In the genomic region with DNA sequence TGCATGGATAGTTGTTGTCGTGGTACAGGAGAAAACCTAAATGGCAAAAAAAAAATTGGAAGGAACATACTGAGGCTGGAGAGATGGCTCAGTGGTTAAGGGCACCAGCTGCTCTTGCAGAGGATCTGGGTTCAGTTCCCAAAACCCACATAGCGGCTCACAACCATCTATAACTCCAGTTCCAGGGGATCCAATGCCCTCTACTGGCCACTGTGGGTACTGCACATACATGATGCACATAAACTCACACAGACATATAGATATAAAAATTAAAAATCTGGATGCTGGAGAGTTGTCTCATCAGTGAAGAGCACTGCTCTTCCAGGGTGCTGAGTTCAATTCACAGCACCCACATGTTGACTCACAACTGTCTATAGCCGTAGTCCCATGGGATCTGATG, we compare ENCODE assay signal across 22 mouse cellular contexts.
DNase-seq lines count a peak whose midpoint lies in the region; ATAC-seq and TF ChIP-seq lines count a peak whose summit lies in the region.
"Had no signal": no experiment of that assay in that cellular context is flagged by ENCODE, and none has a peak within 500 bp of the region (broad histone marks: within the 10 kb centered on the region; RNA-seq: fewer than 3 reads in every experiment).

No protein-coding gene starts in this region.

- WGBS in heart, adult 2 months = 96% methylated on average over 3 of the region's 3 CpGs
- 94% methylated on average over 3 of the region's 3 CpGs for WGBS in heart, embryonic 10.5 days
- WGBS in liver, embryonic 14.5 days (ENCODE audit: insufficient replicate concordance) = 76% methylated on average over 3 of the region's 3 CpGs
- WGBS in liver, embryonic 11.5 days = 92% methylated on average over 3 of the region's 3 CpGs

- H3K36me3 ChIP-seq in heart, adult 2 months (ENCODE audit: control insufficient read depth, insufficient read depth, low read length) = no peaks in the 10 kb centered on the region
- no peaks in the 10 kb centered on the region for H3K36me3 ChIP-seq in heart, embryonic 10.5 days
- H3K36me3 ChIP-seq in liver, embryonic 14.5 days (replicated peaks; ENCODE audit: control insufficient read depth, insufficient read depth, low read depth) = no peaks in the 10 kb centered on the region
- H3K36me3 ChIP-seq in liver, embryonic 11.5 days (ENCODE audit: control insufficient read depth, insufficient read depth, low read length) = no peaks in the 10 kb centered on the region
- no peaks in the 10 kb centered on the region for H3K36me3 ChIP-seq in E14TG2a.4 (ENCODE audit: insufficient read depth, low read length)
- H3K36me3 ChIP-seq: forebrain, embryonic 15.5 days; heart, embryonic 15.5 days; intestine, embryonic 15.5 days; liver, embryonic 13.5 days; midbrain, embryonic 10.5 days had no signal

- H3K27ac ChIP-seq in heart, adult 2 months = no peak overlapping the region
- no peak overlapping the region for H3K27ac ChIP-seq in heart, embryonic 10.5 days
- H3K27ac ChIP-seq in liver, embryonic 14.5 days = no peak overlapping the region
- H3K27ac ChIP-seq in liver, embryonic 11.5 days (ENCODE audit: low read depth, low read length) = no peak overlapping the region
- H3K27ac ChIP-seq: forebrain, embryonic 15.5 days; heart, embryonic 15.5 days; intestine, embryonic 15.5 days; liver, embryonic 13.5 days; midbrain, embryonic 10.5 days had no signal

- H3K4me3 ChIP-seq in heart, adult 2 months = no peak overlapping the region
- H3K4me3 ChIP-seq in heart, embryonic 10.5 days = no peak overlapping the region
- H3K4me3 ChIP-seq in liver, embryonic 14.5 days (ENCODE audit: insufficient read depth in 1 of 2, low read depth in 2 of 2, low read length in 2 of 2) = no peak overlapping the region
- no peak overlapping the region for H3K4me3 ChIP-seq in liver, embryonic 11.5 days (ENCODE audit: low read depth, low read length)
- no peak overlapping the region for H3K4me3 ChIP-seq in E14TG2a.4 (replicated peaks; ENCODE audit: low read length)
- H3K4me3 ChIP-seq: erythroblast, embryonic 14.5 days; forebrain, embryonic 15.5 days; heart, embryonic 15.5 days; intestine, embryonic 15.5 days; liver, embryonic 13.5 days; midbrain, embryonic 10.5 days had no signal

- DNase-seq in heart, adult 2 months = no peak
- no peak for DNase-seq in heart, embryonic 10.5 days (ENCODE audit: low spot score)
- no peak for DNase-seq in liver, embryonic 14.5 days (ENCODE audit: low read depth in 3 of 3, low spot score in 3 of 3)
- no peak for DNase-seq in liver, embryonic 11.5 days (ENCODE audit: low spot score)
- peak; percentile 23 for DNase-seq in induced T-regulatory cell, adult 2 months (ENCODE audit: low read depth)
- DNase-seq in right cerebral cortex, postnatal 25 days = no peak
- DNase-seq in gastrocnemius, postnatal 4 days (ENCODE audit: low spot score in 2 of 2) = no peak
- DNase-seq: adrenal gland, postnatal 14 days; cerebellum, adult 8-10 months; heart, adult 11 months; kidney, postnatal 10 days; liver, embryonic 13.5 days; lung, postnatal 36 days; right cerebral cortex, postnatal 4 days; thymus, adult 2 months had no signal

- H3K79me2 ChIP-seq in heart, adult 2 months (replicated peaks; ENCODE audit: control insufficient read depth, insufficient read depth, low read length) = no peaks in the 10 kb centered on the region

- no peak overlapping the region for H3K4me2 ChIP-seq in liver, embryonic 14.5 days (ENCODE audit: low read depth)
- no peak overlapping the region for H3K4me2 ChIP-seq in liver, embryonic 11.5 days
- H3K4me2 ChIP-seq: forebrain, embryonic 15.5 days; heart, embryonic 15.5 days; intestine, embryonic 15.5 days; liver, embryonic 13.5 days had no signal

- TF ChIP-seq POLR2A in heart, adult 2 months (IDR thresholded peaks at IDR 0.05; ENCODE audit: insufficient read depth, low read depth, low read length) = no peak

- intact Hi-C loops in heart, adult 2 months (cut with DNase I) = no loop called here

- ATAC-seq in liver, embryonic 14.5 days (ENCODE audit: insufficient read depth) = no peak
- ATAC-seq in liver, embryonic 11.5 days (replicated peaks; ENCODE audit: low FRiP score) = no peak
- ATAC-seq: activated CD4-positive, CD25-positive, alpha-beta regulatory T cell, adult 4 months; forebrain, embryonic 15.5 days; intestine, embryonic 15.5 days had no signal

- no peaks in the 10 kb centered on the region for H3K4me1 ChIP-seq in heart, adult 2 months (ENCODE audit: control insufficient read depth, insufficient read depth, low read length)
- peaks cover 13% of the 10 kb centered on the region for H3K4me1 ChIP-seq in heart, embryonic 10.5 days
- H3K4me1 ChIP-seq in liver, embryonic 14.5 days (replicated peaks; ENCODE audit: control insufficient read depth in 2 of 2, insufficient read depth in 2 of 2, low read length in 1 of 2) = peaks cover 16 to 23% of the 10 kb centered on the region in 2 experiments
- peaks cover 19% of the 10 kb centered on the region for H3K4me1 ChIP-seq in liver, embryonic 11.5 days (replicated peaks; ENCODE audit: control insufficient read depth, insufficient read depth, low read length)
- H3K4me1 ChIP-seq in E14TG2a.4 (replicated peaks; ENCODE audit: low read depth, low read length) = peaks cover 22% of the 10 kb centered on the region
- H3K4me1 ChIP-seq: intestine, embryonic 15.5 days had no signal

- no peak for TF ChIP-seq EP300 in heart, adult 2 months (IDR thresholded peaks at IDR 0.05; ENCODE audit: insufficient read depth, low read depth, low read length)
- TF ChIP-seq EP300 in liver, embryonic 14.5 days (IDR thresholded peaks at IDR 0.05; ENCODE audit: low read depth) = no peak

- H3K27me3 ChIP-seq in heart, adult 2 months (ENCODE audit: control insufficient read depth, insufficient read depth, low read length) = no peaks in the 10 kb centered on the region
- peaks cover 10% of the 10 kb centered on the region for H3K27me3 ChIP-seq in heart, embryonic 10.5 days (ENCODE audit: insufficient read depth, poor library complexity, severe bottlenecking)
- H3K27me3 ChIP-seq in liver, embryonic 14.5 days (ENCODE audit: control insufficient read depth, insufficient read depth, low read length) = no peaks in the 10 kb centered on the region
- peaks cover 14% of the 10 kb centered on the region; the same call in 1 of the 2 replicates for H3K27me3 ChIP-seq in liver, embryonic 11.5 days (replicated peaks; ENCODE audit: control insufficient read depth, insufficient read depth, low read length)
- peaks cover 26% of the 10 kb centered on the region for H3K27me3 ChIP-seq in E14TG2a.4 (ENCODE audit: insufficient read depth, low read length)
- H3K27me3 ChIP-seq: forebrain, embryonic 15.5 days had no signal

- H3K9me3 ChIP-seq in heart, embryonic 10.5 days = peaks cover 6% of the 10 kb centered on the region; the same call in 1 of the 2 replicates
- H3K9me3 ChIP-seq in liver, embryonic 14.5 days (ENCODE audit: control insufficient read depth, low read length) = peaks cover 3% of the 10 kb centered on the region
- H3K9me3 ChIP-seq in liver, embryonic 11.5 days (ENCODE audit: control insufficient read depth, low read length) = peaks cover 7% of the 10 kb centered on the region; the same call in 1 of the 2 replicates
- H3K9me3 ChIP-seq in E14TG2a.4 (ENCODE audit: low read length) = no peaks in the 10 kb centered on the region
- H3K9me3 ChIP-seq: forebrain, embryonic 15.5 days; heart, embryonic 15.5 days; intestine, embryonic 15.5 days had no signal

- no peak overlapping the region for H3K9ac ChIP-seq in heart, adult 2 months (ENCODE audit: low read depth, low read length)
- H3K9ac ChIP-seq in liver, embryonic 14.5 days (replicated peaks) = no peak overlapping the region
- no peak overlapping the region for H3K9ac ChIP-seq in liver, embryonic 11.5 days (ENCODE audit: low read depth, low read length)
- H3K9ac ChIP-seq: forebrain, embryonic 15.5 days; heart, embryonic 15.5 days; intestine, embryonic 15.5 days; liver, embryonic 13.5 days had no signal

- TF ChIP-seq CTCF in heart, adult 2 months (IDR thresholded peaks at IDR 0.05) = peak; percentile 28
- peak; percentile 61 for TF ChIP-seq CTCF in liver, embryonic 14.5 days (IDR thresholded peaks at IDR 0.05; ENCODE audit: low read depth)
- TF ChIP-seq CTCF in E14TG2a.4 (conservative IDR thresholded peaks at IDR 0.05; ENCODE audit: low read length) = peak; percentile 87

Comparison
In these comparisons a context has a peak if more than half of its experiments do, and no peak if none do; other contexts are left out.
1. CTCF ChIP-seq: peak in every context shown above with its lines; median percentile 87 in E14TG2a.4; 61 in liver, embryonic 14.5 days; 28 in heart, adult 2 months.